Mouse (Mus musculus): ENCODE measurements around the gene Olfr1222.
"Not testable (repeated sequence)": the region's sequence is repeated elsewhere in the genome, so short reads cannot be mapped to it uniquely, and the experiment has no call there.

The Olfr1222 gene

GRCm38 (mm10) chr2:89132954-89133353 is at the start of gene Olfr1222:
Gene Olfr1222, minus strand, starts transcription at chr2:89133054.
- DNase-seq, result no peak

- no peak for DNase-seq
Observed at GRCm38 (mm10) chr2:89174569-89174968, 41.7 kb upstream of the Olfr1222 start, which contains the start of gene Olfr1225. Gene Olfr1225, minus strand, starts transcription at chr2:89174669.

GRCm38 (mm10) chr2:89164711-89165110 is 31.9 kb upstream of the Olfr1222 start:
- DNase-seq, result not testable (repeated sequence)

- DNase-seq, result not testable (repeated sequence)
Observed at GRCm38 (mm10) chr2:89163991-89164390, 31.1 kb upstream of the Olfr1222 start, which contains the start of gene Olfr1224-ps1. Gene Olfr1224-ps1, minus strand, starts transcription at chr2:89164091.

- no peak for DNase-seq
Observed at GRCm38 (mm10) chr2:89151460-89151859, 18.6 kb upstream of the Olfr1222 start, which contains the start of gene Olfr1223. Gene Olfr1223, minus strand, starts transcription at chr2:89151560.

GRCm38 (mm10) chr2:89117183-89117582 is 15.7 kb downstream of the Olfr1222 start, which contains the start of gene Olfr1221:
Gene Olfr1221, minus strand, starts transcription at chr2:89117283.
- DNase-seq, result no peak

GRCm38 (mm10) chr2:89106735-89107134 is 26.1 kb downstream of the Olfr1222 start, which contains the start of gene Olfr1220:
Gene Olfr1220, minus strand, starts transcription at chr2:89106835.
- DNase-seq, result no peak

- DNase-seq, result no peak
Observed at GRCm38 (mm10) chr2:89105651-89106050, 27.2 kb downstream of the Olfr1222 start.

GRCm38 (mm10) chr2:89093848-89094247 is 39.0 kb downstream of the Olfr1222 start:
- no peak for DNase-seq

- DNase-seq, result no peak
Observed at GRCm38 (mm10) chr2:89083413-89083812, 49.4 kb downstream of the Olfr1222 start, which contains the start of gene Olfr1219. Gene Olfr1219, minus strand, starts transcription at chr2:89083513.

GRCm38 (mm10) chr2:89081487-89081886 is 51.4 kb downstream of the Olfr1222 start:
- no peak for DNase-seq
